Mouse (Mus musculus) neural tube, embryonic 13.5 days (tissue): ENCODE measurements at regions not wholly inside any gene's neighbourhood (a gene's known extent, or its start where the extent isn't known, plus 50 kb on each side); places are given as distances from the start of the nearest gene placed in this dataset.

Experiments used
- ATAC-seq: fragments of 200-750 bp; cut with Nextera tagmentation; 2 replicates; pipeline ENCODE4 v1.8.0; 2017; ENCODE audit warnings: low read depth, mild to moderate bottlenecking, moderate TSS enrichment, moderate library complexity
- H3K27ac ChIP-seq: fragments of 300-500 bp; sonication (generic); replicated peaks from 2 replicates; pipeline ENCODE4 v1.5.1; 2015; ENCODE audit warnings: moderate library complexity, mild to moderate bottlenecking, inconsistent platforms
- H3K27me3 ChIP-seq: fragments of 300-500 bp; sonication (generic); 2 replicates; pipeline ENCODE4 v1.6.1; 2015; ENCODE audit warnings: mild to moderate bottlenecking, inconsistent platforms
- H3K36me3 ChIP-seq: fragments of 300-500 bp; sonication (generic); 2 replicates; pipeline ENCODE4 v1.6.1; 2015; ENCODE audit warnings: mild to moderate bottlenecking, inconsistent platforms
- H3K4me1 ChIP-seq: fragments of 300-500 bp; sonication (generic); replicated peaks from 2 replicates; pipeline ENCODE4 v1.6.1; 2015; ENCODE audit warnings: inconsistent platforms
- H3K4me2 ChIP-seq: fragments of 300-500 bp; sonication (generic); 2 replicates; pipeline ENCODE4 v1.6.1; 2015; ENCODE audit warnings: inconsistent platforms, mild to moderate bottlenecking, moderate library complexity
- H3K4me3 ChIP-seq: fragments of 300-500 bp; sonication (generic); 2 replicates; pipeline ENCODE4 v1.5.1; 2015; ENCODE audit warnings: mild to moderate bottlenecking, inconsistent platforms
- H3K9ac ChIP-seq: fragments of 300-500 bp; sonication (generic); 2 replicates; pipeline ENCODE4 v1.6.1; 2015; ENCODE audit warnings: moderate library complexity, mild to moderate bottlenecking, inconsistent platforms
- H3K9me3 ChIP-seq: fragments of 300-500 bp; sonication (generic); 2 replicates; pipeline ENCODE4 v1.6.1; 2016; ENCODE audit warnings: inconsistent platforms
- whole genome bisulfite sequencing: fragments of 180-500 bp; shearing (Covaris S2); methylation state at CpG from one replicate; pipeline ENCODE4 v1.1.7; 2015; 5-methylcytosine and 5-hydroxymethylcytosine counted together

GRCm38 (mm10) chr17:83997778-83998177, 150.0 kb upstream of the Haao start:
- WGBS: 88% methylated on average over 11 of the region's 11 CpGs
- Histone ChIP-seq H3K4me3 (no peak overlapping the region), H3K36me3 (no peaks in the 10 kb centered on the region), H3K27me3 (no peaks in the 10 kb centered on the region), H3K9me3 (no peaks in the 10 kb centered on the region), H3K27ac (no peak overlapping the region), H3K9ac (no peak overlapping the region), H3K4me2 (no peak overlapping the region), H3K4me1 (no peaks in the 10 kb centered on the region)
- no peak for ATAC-seq

- Histone ChIP-seq H3K27me3 (no peaks in the 10 kb centered on the region), H3K27ac (no peak overlapping the region), H3K4me3 (no peak overlapping the region), H3K9ac (no peak overlapping the region), H3K36me3 (no peaks in the 10 kb centered on the region), H3K9me3 (no peaks in the 10 kb centered on the region), H3K4me2 (no peak overlapping the region), H3K4me1 (peaks cover 23% of the 10 kb centered on the region)
- no peak for ATAC-seq
- WGBS: 81% methylated on average over 2 of the region's 2 CpGs
Measured at GRCm38 (mm10) chr17:83993028-83993427, 145.3 kb upstream of the Haao start.

- 73% methylated on average over 13 of the region's 13 CpGs for WGBS
- Histone ChIP-seq H3K27ac (peak overlapping the region; percentile 35; the same call in 1 of the 2 replicates), H3K4me1 (peaks cover 35% of the 10 kb centered on the region), H3K9me3 (no peaks in the 10 kb centered on the region), H3K4me2 (no peak overlapping the region), H3K27me3 (no peaks in the 10 kb centered on the region), H3K9ac (no peak overlapping the region), H3K4me3 (no peak overlapping the region), H3K36me3 (no peaks in the 10 kb centered on the region)
- 0 out of 2 replicates have a peak, but pooled peaks have one; percentile 17 for ATAC-seq
Measured at GRCm38 (mm10) chr17:83990421-83991365, 142.9 kb upstream of the Haao start.

- Histone ChIP-seq H3K4me3 (no peak overlapping the region), H3K9ac (no peak overlapping the region), H3K4me2 (no peak overlapping the region), H3K4me1 (peaks cover 46% of the 10 kb centered on the region), H3K36me3 (no peaks in the 10 kb centered on the region), H3K27me3 (no peaks in the 10 kb centered on the region), H3K27ac (peak overlapping the region; percentile 35), H3K9me3 (no peaks in the 10 kb centered on the region)
- WGBS: 17% methylated on average over 6 of the region's 6 CpGs
- no peak for ATAC-seq
Measured at GRCm38 (mm10) chr17:83988897-83989296, 141.1 kb upstream of the Haao start.

GRCm38 (mm10) chr17:83988165-83988564, 140.4 kb upstream of the Haao start:
- Histone ChIP-seq H3K4me1 (peaks cover 53% of the 10 kb centered on the region), H3K9me3 (no peaks in the 10 kb centered on the region), H3K36me3 (no peaks in the 10 kb centered on the region), H3K27ac (no peak overlapping the region), H3K27me3 (no peaks in the 10 kb centered on the region), H3K4me3 (no peak overlapping the region), H3K4me2 (no peak overlapping the region), H3K9ac (no peak overlapping the region)
- ATAC-seq: no peak
- WGBS: 93% methylated on average over 5 of the region's 5 CpGs

- H3K27ac ChIP-seq: no peak overlapping the region
- H3K9ac ChIP-seq: no peak overlapping the region
- H3K36me3 ChIP-seq: no peaks in the 10 kb centered on the region
- no peak overlapping the region for H3K4me3 ChIP-seq
- 92% methylated on average over 4 of the region's 4 CpGs for WGBS
- peaks cover 58% of the 10 kb centered on the region for H3K4me1 ChIP-seq
- ATAC-seq: no peak
- H3K27me3 ChIP-seq: no peaks in the 10 kb centered on the region
- H3K9me3 ChIP-seq: no peaks in the 10 kb centered on the region
- no peak overlapping the region for H3K4me2 ChIP-seq
Measured at GRCm38 (mm10) chr17:83987683-83988082, 139.9 kb upstream of the Haao start.

- H3K4me3 ChIP-seq: no peak overlapping the region
- peaks cover 65% of the 10 kb centered on the region for H3K4me1 ChIP-seq
- no peaks in the 10 kb centered on the region for H3K9me3 ChIP-seq
- H3K4me2 ChIP-seq: no peak overlapping the region
- WGBS: 41% methylated on average over 15 of the region's 15 CpGs
- H3K27ac ChIP-seq: peak overlapping the region; percentile 77
- no peaks in the 10 kb centered on the region for H3K27me3 ChIP-seq
- no peak overlapping the region for H3K9ac ChIP-seq
- peak; percentile 55; the same call in 1 of the 2 replicates for ATAC-seq
- no peaks in the 10 kb centered on the region for H3K36me3 ChIP-seq
Measured at GRCm38 (mm10) chr17:83985916-83986578, 138.3 kb upstream of the Haao start.

DNA sequence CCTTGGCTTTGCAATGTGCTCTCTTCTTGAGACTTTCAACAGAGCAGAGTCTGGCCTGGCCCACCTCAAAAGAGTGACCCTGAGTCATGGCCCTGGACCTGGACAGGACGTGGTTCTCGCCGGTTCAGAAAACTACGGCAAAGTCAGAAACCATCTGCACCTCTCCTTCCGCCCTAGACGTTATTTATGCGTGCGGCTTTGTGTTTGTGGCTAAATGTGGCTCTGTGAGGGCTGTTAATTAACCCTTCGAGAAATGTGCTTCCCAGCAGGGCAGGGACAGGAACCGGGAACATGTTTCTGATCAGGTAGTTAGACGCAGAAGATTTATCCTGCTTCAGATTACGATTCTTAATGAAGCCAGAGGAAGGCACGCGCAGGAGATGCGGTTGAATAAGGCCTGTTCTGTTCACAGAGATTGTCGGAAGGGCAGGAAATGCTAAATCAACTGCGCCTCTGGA, 137.6 kb upstream of the Haao start:
- no peak overlapping the region for H3K4me2 ChIP-seq
- WGBS: 9% methylated on average over 17 of the region's 17 CpGs
- H3K4me1 ChIP-seq: peaks cover 61% of the 10 kb centered on the region
- H3K27me3 ChIP-seq: no peaks in the 10 kb centered on the region
- no peak overlapping the region for H3K4me3 ChIP-seq
- H3K27ac ChIP-seq: peak overlapping the region; percentile 77
- no peak for ATAC-seq
- no peaks in the 10 kb centered on the region for H3K36me3 ChIP-seq
- H3K9me3 ChIP-seq: no peaks in the 10 kb centered on the region
- no peak overlapping the region for H3K9ac ChIP-seq

- peak overlapping the region; percentile 47 for H3K27ac ChIP-seq
- no peaks in the 10 kb centered on the region for H3K9me3 ChIP-seq
- WGBS: 94% methylated on average over 9 of the region's 9 CpGs
- no peaks in the 10 kb centered on the region for H3K36me3 ChIP-seq
- no peak for ATAC-seq
- H3K4me1 ChIP-seq: peaks cover 51% of the 10 kb centered on the region
- no peaks in the 10 kb centered on the region for H3K27me3 ChIP-seq
- no peak overlapping the region for H3K4me2 ChIP-seq
- no peak overlapping the region for H3K9ac ChIP-seq
- H3K4me3 ChIP-seq: no peak overlapping the region
Measured at GRCm38 (mm10) chr17:83983837-83984388, 136.2 kb upstream of the Haao start.

- H3K36me3 ChIP-seq: no peaks in the 10 kb centered on the region
- peaks cover 50% of the 10 kb centered on the region for H3K4me1 ChIP-seq
- no peak overlapping the region for H3K9ac ChIP-seq
- no peaks in the 10 kb centered on the region for H3K9me3 ChIP-seq
- 0 out of 2 replicates have a peak overlapping the region, but pooled peaks have one; percentile 9 for H3K4me2 ChIP-seq
- no peak overlapping the region for H3K4me3 ChIP-seq
- no peak for ATAC-seq
- 34% methylated on average over 18 of the region's 18 CpGs for WGBS
- H3K27ac ChIP-seq: peak overlapping the region; percentile 73
- H3K27me3 ChIP-seq: no peaks in the 10 kb centered on the region
Measured at GRCm38 (mm10) chr17:83983070-83983836, 135.5 kb upstream of the Haao start.

GRCm38 (mm10) chr17:83982700-83983069, 134.9 kb upstream of the Haao start:
- Histone ChIP-seq H3K4me2 (no peak overlapping the region), H3K9me3 (no peaks in the 10 kb centered on the region), H3K27ac (peak overlapping the region; percentile 73), H3K36me3 (no peaks in the 10 kb centered on the region), H3K27me3 (no peaks in the 10 kb centered on the region), H3K4me3 (no peak overlapping the region), H3K9ac (no peak overlapping the region), H3K4me1 (peaks cover 50% of the 10 kb centered on the region)
- WGBS: 59% methylated on average over 8 of the region's 8 CpGs
- no peak for ATAC-seq
